22 mouse cellular contexts compared by ENCODE assay signal in genomic region chr3:37280221-37280620, GRCm38 (mm10). TPM values are rescaled to one million over a fixed set of nuclear protein-coding genes. Genes with fewer than 3 reads are reported as not detected.
A peak's percentile ranks its signal among the peaks of the same experiment; 100 is the strongest.
DNase-seq lines count a peak whose midpoint lies in the region; ATAC-seq lines count a peak whose summit lies in the region.
"Had no signal": no experiment of that assay in that cellular context is flagged by ENCODE, and none has a peak within 500 bp of the region (broad histone marks: within the 10 kb centered on the region; RNA-seq: fewer than 3 reads in every experiment).

No protein-coding gene starts in this region.

- peak; percentile 31; the same call in 1 of the 2 replicates for ATAC-seq in common myeloid progenitor, adult 5-6 weeks (replicated peaks; ENCODE audit: low read depth, poor library complexity, severe bottlenecking)
- ATAC-seq in megakaryocyte-erythroid progenitor cell, adult 5-6 weeks (replicated peaks; ENCODE audit: low FRiP score, low TSS enrichment, poor library complexity, severe bottlenecking), result 0 out of 2 replicates have a peak, but pooled peaks have one; percentile 24
- ATAC-seq: forebrain, embryonic 13.5 days; forebrain, embryonic 16.5 days; hindbrain, postnatal 0 days; intestine, embryonic 16.5 days had no signal

- intact Hi-C loops in heart, postnatal 36 days (cut with DNase I), result no loop called here

- peak; percentile 54 for DNase-seq in heart, adult 11 months
- DNase-seq in heart, postnatal 36 days, result no peak
- peak; percentile 8 for DNase-seq in 416B (ENCODE audit: low read depth)
- DNase-seq in frontal cortex, postnatal 14 days (ENCODE audit: low spot score in 2 of 2), result no peak
- DNase-seq in kidney, adult 8-10 months, result no peak
- DNase-seq: adrenal gland, adult 8-10 months; adrenal gland, postnatal 25 days; cerebellum, adult 18-20 months; cerebellum, adult 9-11 months; cerebellum, postnatal 25 days; embryo, embryonic 11 days; gastrocnemius, postnatal 25 days; heart, postnatal 10 days; heart, postnatal 4 days; kidney, adult 18-20 months had no signal

RNA-seq across cellular contexts. Expression of gene Bbs12, which starts 32.1 kb away (rescaled TPM):
- 1 to 10 TPM in 1 of 2 experiments, under 1 TPM in 1; 0.46 to 1.3 TPM for total RNA-seq in heart, postnatal 36 days (2021)
- 6.6 and 8.1 TPM in 2 replicates for total RNA-seq in common myeloid progenitor, adult 5-6 weeks (2017)
- 10.3 and 15.8 TPM in 2 replicates for total RNA-seq in megakaryocyte-erythroid progenitor cell, adult 5-6 weeks (2014; fragmentation: Nextera tagmentation)
- total RNA-seq in megakaryocyte-erythroid progenitor cell, adult 5-6 weeks (2017), result 8.2 and 17.5 TPM in 2 replicates

RNA-seq across cellular contexts. Expression of gene Cetn4, which starts 32.3 kb away (rescaled TPM):
- 1 to 10 TPM in 1 of 2 experiments, not detected in 1; 1.6 TPM for total RNA-seq in heart, postnatal 36 days (2021)
- 4.0 and 6.5 TPM in 2 replicates for total RNA-seq in common myeloid progenitor, adult 5-6 weeks (2017)
- total RNA-seq in megakaryocyte-erythroid progenitor cell, adult 5-6 weeks (2014; fragmentation: Nextera tagmentation), result 3.6 and 6.5 TPM in 2 replicates
- total RNA-seq in megakaryocyte-erythroid progenitor cell, adult 5-6 weeks (2017), result 7.3 and 10.6 TPM in 2 replicates

RNA-seq across cellular contexts. Expression of gene Il21, which starts 47.8 kb away (rescaled TPM):
- not detected for total RNA-seq in heart, postnatal 36 days (2021)
- not detected in 2 replicates for total RNA-seq in common myeloid progenitor, adult 5-6 weeks (2017)
- total RNA-seq in megakaryocyte-erythroid progenitor cell, adult 5-6 weeks (2014; fragmentation: Nextera tagmentation), result not detected in 2 replicates
- total RNA-seq in megakaryocyte-erythroid progenitor cell, adult 5-6 weeks (2017), result not detected in 2 replicates
- total RNA-seq: adrenal gland, postnatal 25 days; gastrocnemius, adult 8-10 months; gastrocnemius, postnatal 25 days; heart, postnatal 10 days; heart, postnatal 4 days; hindbrain, postnatal 0 days had no signal

Comparison
In these comparisons a context has a peak if more than half of its experiments do, and no peak if none do; other contexts are left out.
1. DNase-seq: peak in heart, adult 11 months (single experiment) and 416B (single experiment); none in heart, postnatal 36 days (0 of 2), frontal cortex, postnatal 14 days (0 of 2) and kidney, adult 8-10 months (0 of 2).